Mouse (Mus musculus) forebrain, embryonic 10.5 days (tissue): ENCODE data around the gene Prpf40b. TPM values are rescaled to one million over a fixed set of nuclear protein-coding genes. Genes with fewer than 3 reads are reported as not detected.
"Not testable (repeated sequence)": the region's sequence is repeated elsewhere in the genome, so short reads cannot be mapped to it uniquely, and the experiment has no call there.

Experiments used
- DNase-seq: peaks from one replicate; pipeline ENCODE4 v3.0.0-alpha.2; 2017; ENCODE audit warnings: low spot score; ENCODE audit errors: extremely low spot score
- H3K27ac ChIP-seq: fragments of 300-500 bp; sonication (generic); 2 replicates; pipeline ENCODE4 v1.5.1; 2016; ENCODE audit warnings: mild to moderate bottlenecking
- H3K27me3 ChIP-seq: fragments of 300-500 bp; sonication (generic); 2 replicates; pipeline ENCODE4 v1.6.1; 2016; ENCODE audit warnings: mild to moderate bottlenecking; ENCODE audit not compliant: poor library complexity, severe bottlenecking
- H3K36me3 ChIP-seq: fragments of 300-500 bp; sonication (generic); replicated peaks from 2 replicates; pipeline ENCODE4 v1.6.1; 2016; ENCODE audit warnings: mild to moderate bottlenecking, moderate library complexity
- H3K4me1 ChIP-seq: fragments of 300-500 bp; sonication (generic); 2 replicates; pipeline ENCODE4 v1.6.1; 2016
- H3K4me3 ChIP-seq: fragments of 300-500 bp; sonication (generic); 2 replicates; pipeline ENCODE4 v1.5.1; 2016; ENCODE audit warnings: mild to moderate bottlenecking, moderate library complexity
- H3K9me3 ChIP-seq: fragments of 300-500 bp; sonication (generic); 2 replicates; pipeline ENCODE4 v1.6.1; 2016; ENCODE audit warnings: mild to moderate bottlenecking, moderate library complexity
- WGBS: fragments of 180-500 bp; shearing (Covaris S2); methylation state at CpG from one replicate; pipeline ENCODE4 v1.1.7; 2016; 5-methylcytosine and 5-hydroxymethylcytosine counted together
- polyA plus RNA-seq: library from polyadenylated mRNA; unstranded; fragments of >200 nt; fragmentation: Nextera tagmentation; extraction: Ambion mirVana; gene quantifications from 2 replicates; pipeline ENCODE4 v1.2.1, GENCODE M21; 2016

Prpf40b gene
- 60.7 and 62.2 TPM in 2 replicates for polyA plus RNA-seq

DNA sequence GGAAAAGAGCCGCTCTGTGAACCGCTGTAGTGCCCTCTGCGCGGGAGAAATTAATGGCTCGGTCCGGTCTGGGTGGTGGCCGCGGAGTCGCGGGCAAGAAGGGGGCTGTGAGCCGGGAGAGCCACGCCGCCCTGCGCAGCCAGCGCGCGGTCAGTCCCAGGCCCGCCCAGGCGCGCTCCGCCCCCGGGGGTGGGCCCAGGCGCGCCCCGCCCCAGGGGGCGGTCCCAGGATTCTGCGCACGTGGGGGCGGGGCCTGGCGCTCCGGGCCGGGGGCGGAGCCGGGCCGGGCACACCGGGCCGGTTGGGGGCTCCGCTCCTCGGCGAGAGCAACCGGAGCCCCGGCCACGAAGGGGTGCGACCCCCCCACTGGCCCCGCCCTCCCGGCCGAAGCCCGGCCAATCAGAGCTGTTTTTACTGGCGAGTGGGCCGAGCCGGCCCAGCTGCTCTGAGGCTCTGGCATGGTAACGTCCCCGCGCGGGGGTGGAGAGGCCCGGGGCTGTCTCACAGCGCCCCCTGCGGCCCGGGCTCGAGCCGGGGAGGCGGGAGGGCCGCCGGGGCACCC lies at the start of gene Prpf40b:
Gene Prpf40b (plus strand): TSS at position 275 of the 562 bp plus-strand sequence.
- under 1% methylated on average over 63 of the region's 64 CpGs for WGBS

GRCm38 (mm10) chr15:99246736-99247135 lies 48.2 kb upstream of the Prpf40b start:
- peaks cover 11% of the 10 kb centered on the region for H3K4me1 ChIP-seq
- H3K27me3 ChIP-seq, H3K9me3 ChIP-seq, H3K4me3 ChIP-seq, DNase-seq, H3K27ac ChIP-seq: not testable (repeated sequence)
- WGBS = 93% methylated on average over 6 of the region's 6 CpGs
- peaks cover 85% of the 10 kb centered on the region for H3K36me3 ChIP-seq

More for the DNA sequence above, at the start of gene Prpf40b:
- no peaks in the 10 kb centered on the region for H3K27me3 ChIP-seq
- H3K4me1 ChIP-seq = peaks cover 27% of the 10 kb centered on the region
- peaks cover 3% of the 10 kb centered on the region for H3K36me3 ChIP-seq
- peak within 1 kb of the TSS; percentile 71 for H3K4me3 ChIP-seq
- H3K9me3 ChIP-seq = no peaks in the 10 kb centered on the region
- peak within 1 kb of the TSS; percentile 93 for H3K27ac ChIP-seq
- peak; percentile 90 for DNase-seq

DNA sequence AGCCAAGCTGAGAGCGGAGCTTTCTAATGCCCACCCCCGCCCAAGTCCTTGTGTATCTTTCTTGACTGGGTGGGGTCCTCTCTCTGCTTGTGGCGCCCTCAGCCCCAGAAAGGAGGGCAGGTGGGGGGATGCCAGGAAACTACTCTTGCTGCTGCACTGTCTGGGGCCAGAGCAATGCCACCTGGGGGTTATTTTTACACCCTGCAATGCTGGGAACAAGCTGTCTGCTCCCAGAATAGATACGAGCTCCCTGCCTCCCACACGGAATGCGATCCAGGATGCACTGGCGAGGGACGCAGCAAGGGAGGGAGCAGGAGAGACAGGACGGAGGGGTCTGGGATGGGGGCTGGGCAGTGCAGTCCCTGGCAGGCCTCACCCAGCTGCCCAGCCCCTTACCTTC lies 45.9 kb upstream of the Prpf40b start:
- H3K36me3 ChIP-seq = peaks cover 63% of the 10 kb centered on the region
- H3K27me3 ChIP-seq = no peaks in the 10 kb centered on the region
- H3K4me3 ChIP-seq = no peak overlapping the region
- WGBS = 87% methylated on average over 9 of the region's 9 CpGs
- no peak for DNase-seq
- no peak overlapping the region for H3K27ac ChIP-seq
- H3K4me1 ChIP-seq = peaks cover 22% of the 10 kb centered on the region
- no peaks in the 10 kb centered on the region for H3K9me3 ChIP-seq

GRCm38 (mm10) chr15:99249938-99250337 lies 44.9 kb upstream of the Prpf40b start:
- H3K4me1 ChIP-seq = peaks cover 22% of the 10 kb centered on the region
- no peak overlapping the region for H3K4me3 ChIP-seq
- no peak for DNase-seq
- no peaks in the 10 kb centered on the region for H3K9me3 ChIP-seq
- peaks cover 53% of the 10 kb centered on the region for H3K36me3 ChIP-seq
- H3K27ac ChIP-seq = no peak overlapping the region
- no peaks in the 10 kb centered on the region for H3K27me3 ChIP-seq
- 96% methylated on average over 11 of the region's 11 CpGs for WGBS

DNA sequence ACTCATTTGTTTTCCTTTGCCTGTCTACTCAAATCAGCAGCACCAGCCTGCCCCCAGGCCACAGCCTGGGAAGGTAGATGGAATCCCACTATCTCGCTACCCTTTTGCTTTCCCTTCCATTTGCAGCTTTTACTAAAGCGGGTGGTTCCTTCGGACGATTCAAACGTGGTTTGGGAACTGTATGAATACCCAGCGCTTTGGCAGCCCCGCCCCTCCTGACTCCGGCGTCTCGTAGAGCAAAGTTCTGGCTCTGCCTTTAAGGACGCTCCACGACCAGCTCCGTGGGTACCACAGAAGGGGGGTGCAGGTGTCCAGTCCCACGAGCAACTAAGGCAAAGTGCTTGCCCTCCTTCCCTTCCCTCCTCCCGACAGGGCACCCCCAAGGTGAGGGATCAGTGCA lies 43.8 kb upstream of the Prpf40b start:
- DNase-seq, H3K9me3 ChIP-seq, H3K27me3 ChIP-seq: not testable (repeated sequence)
- Histone ChIP-seq H3K27ac (peak overlapping the region; percentile 79), H3K36me3 (peaks cover 41% of the 10 kb centered on the region), H3K4me1 (peaks cover 22% of the 10 kb centered on the region), H3K4me3 (peak overlapping the region; percentile 76)
- WGBS = 1% methylated on average over 15 of the region's 15 CpGs

- peak within 1 kb of the TSS; percentile 97 for H3K27ac ChIP-seq
- peaks cover 22% of the 10 kb centered on the region for H3K4me1 ChIP-seq
- no peaks in the 10 kb centered on the region for H3K27me3 ChIP-seq
- under 1% methylated on average over 52 of the region's 52 CpGs for WGBS
- peak within 1 kb of the TSS; percentile 76 for H3K4me3 ChIP-seq
- peak; percentile 95 for DNase-seq
- peaks cover 34% of the 10 kb centered on the region for H3K36me3 ChIP-seq
- no peaks in the 10 kb centered on the region for H3K9me3 ChIP-seq
Observed at GRCm38 (mm10) chr15:99251626-99252380, 43.1 kb upstream of the Prpf40b start, which contains the start of gene Mcrs1. Gene Mcrs1 (minus strand): TSS chr15:99251961.

DNA sequence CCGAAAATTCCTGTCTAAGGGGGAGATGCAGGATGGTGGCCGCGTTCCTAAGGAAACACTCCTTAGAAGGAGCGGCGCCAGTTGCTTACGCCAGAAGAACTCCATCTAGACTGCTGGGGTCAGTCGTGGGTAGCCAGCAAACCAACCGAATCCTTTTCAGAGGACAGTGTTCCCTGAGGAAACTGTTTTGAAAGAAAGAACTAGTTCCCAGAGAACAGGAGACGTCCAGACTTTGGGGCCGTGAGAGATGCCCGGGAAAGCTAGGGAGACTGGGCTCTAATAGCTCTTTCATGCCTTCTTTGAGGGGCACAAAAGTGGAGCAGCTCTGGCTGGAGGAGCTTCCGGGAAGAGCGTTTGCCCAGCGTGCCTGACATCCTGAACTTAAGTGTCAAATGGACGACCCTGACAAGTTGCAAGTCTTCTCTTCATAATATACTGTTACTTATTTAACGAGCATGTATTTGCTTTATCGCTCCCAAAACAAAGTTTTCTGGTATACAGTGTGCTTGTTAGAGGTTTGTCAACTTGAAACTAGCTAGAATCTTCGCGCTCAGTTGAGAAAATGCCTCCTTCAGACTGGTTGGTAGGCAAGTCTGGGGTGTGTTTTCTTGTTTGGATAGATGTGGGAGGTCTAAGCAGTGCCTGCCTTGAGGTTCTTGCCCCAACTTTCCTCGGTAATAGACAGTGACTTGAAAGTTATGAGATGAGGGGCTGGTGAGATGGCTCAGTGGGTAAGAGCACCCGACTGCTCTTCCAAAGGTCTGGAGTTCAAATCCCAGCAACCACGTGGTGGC lies 42.3 kb upstream of the Prpf40b start:
- H3K9me3 ChIP-seq = no peaks in the 10 kb centered on the region
- 7% methylated on average over 22 of the region's 22 CpGs for WGBS
- H3K4me1 ChIP-seq = peaks cover 22% of the 10 kb centered on the region
- no peak for DNase-seq
- peak overlapping the region; percentile 97 for H3K27ac ChIP-seq
- H3K36me3 ChIP-seq = peaks cover 27% of the 10 kb centered on the region
- H3K27me3 ChIP-seq = no peaks in the 10 kb centered on the region
- H3K4me3 ChIP-seq = peak overlapping the region; percentile 76

DNA sequence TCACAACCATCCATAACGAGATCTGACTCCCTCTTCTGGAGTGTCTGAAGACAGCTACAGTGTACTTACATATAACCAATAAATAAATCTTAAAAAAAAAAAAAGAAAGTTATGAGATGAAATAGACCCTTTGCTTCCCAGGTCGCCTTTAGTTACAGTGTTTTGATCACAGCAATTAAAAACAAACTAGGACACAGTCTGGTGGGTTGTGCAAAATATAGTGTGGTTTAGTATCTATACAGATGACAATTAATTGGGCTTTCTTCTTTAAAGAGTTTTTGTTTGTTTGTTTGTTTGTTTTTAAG lies 41.8 kb upstream of the Prpf40b start:
- H3K9me3 ChIP-seq, H3K27ac ChIP-seq, H3K27me3 ChIP-seq, DNase-seq: not testable (repeated sequence)
- Histone ChIP-seq H3K4me1 (peaks cover 22% of the 10 kb centered on the region), H3K36me3 (peaks cover 21% of the 10 kb centered on the region), H3K4me3 (peak overlapping the region; percentile 76; the same call in 1 of the 2 replicates)
- 52% methylated on average over 2 of the region's 2 CpGs for WGBS

- H3K36me3 ChIP-seq = peaks cover 15% of the 10 kb centered on the region
- H3K27me3 ChIP-seq = no peaks in the 10 kb centered on the region
- peaks cover 22% of the 10 kb centered on the region for H3K4me1 ChIP-seq
- no peak overlapping the region for H3K4me3 ChIP-seq
- DNase-seq = no peak
- WGBS = 96% methylated on average over 6 of the region's 6 CpGs
- no peaks in the 10 kb centered on the region for H3K9me3 ChIP-seq
- H3K27ac ChIP-seq = no peak overlapping the region
Observed at GRCm38 (mm10) chr15:99253772-99254171, 41.1 kb upstream of the Prpf40b start.

DNA sequence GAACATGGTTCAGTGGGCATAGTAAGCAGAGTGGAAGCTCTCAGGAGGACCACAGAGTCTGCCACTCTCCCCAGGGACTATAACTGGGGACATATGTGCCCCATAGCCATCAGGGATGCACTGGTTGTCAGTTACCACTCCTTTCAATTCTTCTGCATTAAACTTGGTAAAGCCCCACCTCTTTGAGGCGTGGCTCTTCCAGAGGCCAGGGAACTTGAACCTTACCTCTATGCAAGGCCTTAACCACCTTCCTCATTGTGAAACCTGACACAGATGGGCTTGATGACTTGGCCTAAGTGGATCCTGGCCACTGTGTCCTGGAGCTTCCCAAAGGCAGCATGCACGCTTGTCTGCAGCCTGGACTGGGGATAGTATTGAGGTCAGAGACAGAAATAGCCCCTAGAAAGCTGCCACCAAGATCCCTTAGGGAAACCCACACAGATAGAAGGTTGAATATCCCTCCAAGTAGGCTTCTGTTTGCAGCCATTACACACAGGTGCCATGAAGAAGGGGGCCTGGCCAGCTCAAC lies 40.3 kb upstream of the Prpf40b start:
- no peak for DNase-seq
- no peak overlapping the region for H3K27ac ChIP-seq
- 86% methylated on average over 2 of the region's 2 CpGs for WGBS
- no peak overlapping the region for H3K4me3 ChIP-seq
- no peaks in the 10 kb centered on the region for H3K27me3 ChIP-seq
- H3K9me3 ChIP-seq = no peaks in the 10 kb centered on the region
- peaks cover 27% of the 10 kb centered on the region for H3K4me1 ChIP-seq
- H3K36me3 ChIP-seq = peaks cover 7% of the 10 kb centered on the region

- H3K36me3 ChIP-seq = no peaks in the 10 kb centered on the region
- H3K27ac ChIP-seq = no peak overlapping the region
Observed at GRCm38 (mm10) chr15:99255241-99255749, 39.6 kb upstream of the Prpf40b start.

DNA sequence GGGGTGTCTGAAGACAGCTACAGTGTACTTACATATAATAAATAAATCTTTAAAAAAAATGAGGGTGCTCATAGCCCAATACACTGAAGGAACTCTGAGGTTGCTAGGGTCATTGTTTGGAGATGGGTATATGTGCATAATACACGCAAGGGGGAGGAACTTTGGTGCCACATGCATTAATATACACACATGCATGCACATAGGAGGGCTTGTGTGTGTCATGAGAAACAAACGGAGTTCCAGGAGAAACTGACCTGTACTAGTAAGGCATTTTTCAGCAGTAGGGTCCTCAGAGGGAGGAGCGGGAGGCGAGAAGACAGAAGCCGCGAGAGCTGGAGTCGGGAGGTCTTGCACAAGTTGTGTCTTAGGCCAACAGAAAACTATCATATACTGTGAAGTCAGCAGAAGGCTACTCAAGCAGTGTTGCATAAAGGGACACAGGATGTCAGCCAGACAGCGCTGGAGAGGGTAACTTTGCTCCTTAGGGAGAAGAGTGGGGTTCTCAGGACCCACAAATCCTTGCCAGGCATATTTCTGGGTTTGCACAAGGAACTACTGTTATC lies 35.6 kb upstream of the Prpf40b start:
- H3K27ac ChIP-seq = peak overlapping the region; percentile 70; the same call in 1 of the 2 replicates
- peak overlapping the region; percentile 45 for H3K4me3 ChIP-seq
- DNase-seq = no peak
- peaks cover 20% of the 10 kb centered on the region for H3K4me1 ChIP-seq
- H3K9me3 ChIP-seq = no peaks in the 10 kb centered on the region
- 66% methylated on average over 8 of the region's 8 CpGs for WGBS
- no peaks in the 10 kb centered on the region for H3K27me3 ChIP-seq
- H3K36me3 ChIP-seq = no peaks in the 10 kb centered on the region

More at GRCm38 (mm10) chr15:99255241-99255749, 39.6 kb upstream of the Prpf40b start:
- DNase-seq = no peak
- WGBS = 90% methylated on average over 6 of the region's 6 CpGs
- no peak overlapping the region for H3K4me3 ChIP-seq
- peaks cover 32% of the 10 kb centered on the region for H3K4me1 ChIP-seq
- H3K27me3 ChIP-seq = no peaks in the 10 kb centered on the region
- H3K9me3 ChIP-seq = no peaks in the 10 kb centered on the region
